Mouse (Mus musculus): ENCODE results near the gene Ager. TPM values are rescaled to one million over a fixed set of nuclear protein-coding genes. Genes with fewer than 3 reads are reported as not detected.

The Ager gene
- polyA plus RNA-seq, 1 experiment from 2014 or later: 3.7 TPM

DNA sequence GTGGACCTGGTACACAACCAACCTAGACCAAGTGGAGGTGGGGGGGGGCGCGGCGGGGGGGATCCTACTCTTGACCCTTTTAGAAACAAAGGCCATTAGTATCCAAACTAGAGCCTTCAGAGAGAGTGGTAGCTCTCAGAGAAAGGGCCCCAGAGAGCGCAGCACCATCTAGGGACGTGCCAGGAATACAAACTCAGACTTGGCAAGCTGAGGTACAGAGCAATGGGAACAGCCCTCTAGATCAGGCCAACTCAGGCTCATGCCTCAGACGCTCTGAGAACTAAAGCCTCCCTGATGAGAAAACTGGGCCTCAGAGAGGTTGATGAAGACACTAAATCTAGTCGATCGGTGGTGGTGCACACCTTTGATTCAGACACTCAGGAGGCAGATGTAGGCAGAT, 12.5 kb upstream of the Ager start:
- no peak for ATAC-seq (ENCODE audit: extremely low read depth, insufficient number of reproducible peaks, low FRiP score, low TSS enrichment)
- Histone ChIP-seq H3K4me1 (peaks cover 35% of the 10 kb centered on the region), H3K4me3 (no peak overlapping the region), H3K27ac (replicated peaks) (no peak overlapping the region), H3K4me2 (no peak overlapping the region), H3K27me3 (replicated peaks) (no peaks in the 10 kb centered on the region), H3K9me3 (no peaks in the 10 kb centered on the region), H3K36me3 (0 out of 2 replicates have a peak, but pooled peaks cover 3% of the 10 kb centered on the region), H3K9ac (no peak overlapping the region)
- 87% methylated on average over 8 of the region's 8 CpGs for WGBS

GRCm38 (mm10) chr17:34585877-34586771, 11.5 kb upstream of the Ager start:
- Histone ChIP-seq H3K36me3 (no peaks in the 10 kb centered on the region), H3K9me3 (no peaks in the 10 kb centered on the region), H3K27ac (replicated peaks) (peak overlapping the region; percentile 94), H3K4me3 (peak overlapping the region; percentile 79), H3K9ac (peak overlapping the region; percentile 97), H3K4me2 (peak overlapping the region; percentile 91), H3K27me3 (replicated peaks) (no peaks in the 10 kb centered on the region), H3K4me1 (peaks cover 45% of the 10 kb centered on the region)
- no peak for ATAC-seq (ENCODE audit: extremely low read depth, insufficient number of reproducible peaks, low FRiP score, low TSS enrichment)
- WGBS: 28% methylated on average over 32 of the region's 32 CpGs

DNA sequence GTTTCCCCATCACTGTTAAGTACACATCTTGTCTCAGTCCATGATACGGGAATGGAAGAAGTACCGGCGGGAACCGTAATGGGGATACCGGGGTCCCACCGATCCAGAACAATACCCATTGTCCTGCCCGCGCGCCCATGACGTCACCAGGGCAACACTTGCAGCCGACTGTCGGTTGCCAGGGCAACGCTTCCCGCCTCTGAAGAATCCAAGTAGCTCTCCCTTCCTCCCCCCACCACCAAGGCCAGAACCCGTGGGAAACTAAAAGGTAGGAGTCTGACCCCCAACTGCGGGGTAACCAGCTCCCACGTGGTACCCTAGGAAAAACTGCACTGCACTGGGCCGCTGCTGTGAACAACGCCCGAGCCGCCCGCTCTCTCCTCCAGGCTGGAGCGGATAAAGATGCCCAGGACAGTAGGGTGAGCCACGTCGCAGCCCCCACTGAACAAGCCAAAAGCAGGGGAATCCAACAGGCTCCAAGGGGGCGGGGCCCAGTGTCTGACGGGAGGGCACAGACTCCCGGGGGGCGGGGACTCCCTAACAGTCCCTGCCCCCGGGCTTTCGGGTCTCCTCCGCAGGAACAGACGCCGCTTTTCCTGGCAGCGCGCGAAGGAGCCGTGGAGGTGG, 10.8 kb upstream of the Ager start:
- ATAC-seq (ENCODE audit: extremely low read depth, insufficient number of reproducible peaks, low FRiP score, low TSS enrichment): peak; percentile 78
- peaks cover 51% of the 10 kb centered on the region for H3K4me1 ChIP-seq
- H3K27me3 ChIP-seq (replicated peaks): no peaks in the 10 kb centered on the region
- H3K27ac ChIP-seq (replicated peaks): peak overlapping the region; percentile 94
- peak overlapping the region; percentile 91 for H3K4me2 ChIP-seq
- peak overlapping the region; percentile 97 for H3K9ac ChIP-seq
- WGBS: under 1% methylated on average over 38 of the region's 38 CpGs
- H3K9me3 ChIP-seq: no peaks in the 10 kb centered on the region
- no peaks in the 10 kb centered on the region for H3K36me3 ChIP-seq
- H3K4me3 ChIP-seq: peak overlapping the region; percentile 79

DNA sequence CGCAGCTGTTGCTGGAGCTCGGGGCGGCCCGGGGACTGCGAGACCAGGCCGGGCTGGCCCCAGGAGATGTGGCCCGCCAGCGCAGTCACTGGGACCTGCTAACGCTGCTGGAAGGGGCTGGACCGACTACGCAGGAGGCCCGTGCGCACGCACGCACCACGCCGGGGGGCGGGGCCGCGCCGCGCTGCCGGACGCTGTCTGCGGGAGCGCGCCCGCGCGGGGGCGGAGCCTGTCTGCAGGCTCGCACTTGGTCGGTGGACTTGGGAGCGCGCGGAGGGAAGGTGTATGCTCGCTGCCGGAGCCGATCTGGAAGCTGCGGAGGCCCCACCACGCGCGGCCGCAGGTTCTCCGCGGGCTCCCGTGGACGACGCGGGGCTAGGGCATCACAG, 10.2 kb upstream of the Ager start:
- Histone ChIP-seq H3K4me3 (peak overlapping the region; percentile 79), H3K9me3 (no peaks in the 10 kb centered on the region), H3K36me3 (no peaks in the 10 kb centered on the region), H3K27ac (replicated peaks) (peak overlapping the region; percentile 94), H3K9ac (peak overlapping the region; percentile 97), H3K4me1 (peaks cover 51% of the 10 kb centered on the region), H3K4me2 (peak overlapping the region; percentile 91), H3K27me3 (replicated peaks) (no peaks in the 10 kb centered on the region)
- under 1% methylated on average over 50 of the region's 50 CpGs for WGBS
- peak; percentile 80 for ATAC-seq (ENCODE audit: extremely low read depth, insufficient number of reproducible peaks, low FRiP score, low TSS enrichment)

GRCm38 (mm10) chr17:34587814-34588213, 9.8 kb upstream of the Ager start:
- Histone ChIP-seq H3K4me2 (peak overlapping the region; percentile 91), H3K9me3 (no peaks in the 10 kb centered on the region), H3K9ac (peak overlapping the region; percentile 97), H3K36me3 (no peaks in the 10 kb centered on the region), H3K4me3 (peak overlapping the region; percentile 79), H3K27ac (replicated peaks) (peak overlapping the region; percentile 94), H3K27me3 (replicated peaks) (no peaks in the 10 kb centered on the region), H3K4me1 (peaks cover 52% of the 10 kb centered on the region)
- no peak for ATAC-seq (ENCODE audit: extremely low read depth, insufficient number of reproducible peaks, low FRiP score, low TSS enrichment)
- WGBS: 2% methylated on average over 19 of the region's 19 CpGs

GRCm38 (mm10) chr17:34588767-34589166, 8.9 kb upstream of the Ager start:
- peaks cover under 1% of the 10 kb centered on the region; the same call in 1 of the 2 replicates for H3K36me3 ChIP-seq
- H3K4me2 ChIP-seq: peak overlapping the region; percentile 91
- 73% methylated on average over 3 of the region's 3 CpGs for WGBS
- peaks cover 62% of the 10 kb centered on the region for H3K4me1 ChIP-seq
- peak overlapping the region; percentile 98; the same call in 1 of the 2 replicates for H3K27ac ChIP-seq (replicated peaks)
- H3K9ac ChIP-seq: peak overlapping the region; percentile 97
- ATAC-seq (ENCODE audit: extremely low read depth, insufficient number of reproducible peaks, low FRiP score, low TSS enrichment): no peak
- H3K9me3 ChIP-seq: no peaks in the 10 kb centered on the region
- no peaks in the 10 kb centered on the region for H3K27me3 ChIP-seq (replicated peaks)
- H3K4me3 ChIP-seq: peak overlapping the region; percentile 79; the same call in 1 of the 2 replicates

DNA sequence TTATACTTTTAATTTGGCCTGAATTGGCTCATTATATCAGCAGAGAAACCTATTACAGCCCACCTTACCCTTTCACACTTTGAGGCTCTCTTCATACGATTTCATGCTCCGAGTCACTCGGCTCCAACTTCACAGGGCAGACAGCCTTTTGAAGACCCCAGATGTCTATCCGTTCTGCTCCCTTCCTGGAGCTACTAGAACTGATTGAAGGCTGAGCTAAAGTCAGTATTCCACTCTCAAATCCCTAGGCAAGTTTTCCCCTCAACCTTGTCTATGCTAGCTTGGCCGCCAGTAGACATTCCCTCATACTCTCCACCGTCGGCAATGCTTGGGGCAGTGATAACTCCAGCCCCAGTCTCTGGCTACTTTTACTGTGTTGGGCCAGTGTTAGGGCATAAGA, 8.5 kb upstream of the Ager start:
- Histone ChIP-seq H3K27me3 (replicated peaks) (no peaks in the 10 kb centered on the region), H3K9me3 (no peaks in the 10 kb centered on the region), H3K27ac (replicated peaks) (peak overlapping the region; percentile 98), H3K4me3 (peak overlapping the region; percentile 24; the same call in 1 of the 2 replicates), H3K4me1 (peaks cover 66% of the 10 kb centered on the region), H3K36me3 (peaks cover 5% of the 10 kb centered on the region), H3K9ac (peak overlapping the region; percentile 58; the same call in 1 of the 2 replicates), H3K4me2 (peak overlapping the region; percentile 91)
- WGBS: 38% methylated on average over 7 of the region's 7 CpGs
- no peak for ATAC-seq (ENCODE audit: extremely low read depth, insufficient number of reproducible peaks, low FRiP score, low TSS enrichment)

DNA sequence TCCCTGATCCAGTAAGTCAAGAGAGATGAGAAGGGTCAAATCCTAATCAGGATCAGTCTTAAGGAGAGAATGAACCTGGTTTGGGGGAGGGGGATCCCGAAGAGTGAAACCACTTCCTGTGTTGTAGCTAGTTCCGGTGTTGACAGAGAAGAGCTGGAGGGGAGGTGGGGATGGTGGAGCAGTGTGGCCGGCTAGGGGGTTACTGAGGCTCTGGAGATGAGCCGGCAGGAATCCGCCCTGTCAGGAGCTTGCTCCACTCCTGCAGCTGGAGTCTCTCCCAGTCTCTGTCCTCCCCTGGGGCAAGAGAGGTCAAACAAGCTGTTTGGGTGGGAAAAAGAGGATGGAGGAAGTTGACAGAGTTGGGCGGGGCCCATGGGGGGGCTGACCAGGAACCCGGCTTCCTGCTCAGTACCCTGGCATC, 8.0 kb upstream of the Ager start, which contains the start of gene Gpsm3:
Gene Gpsm3, plus strand, starts transcription at position 126 of the 421 bp plus-strand sequence.
- Histone ChIP-seq H3K27ac (replicated peaks) (peak within 1 kb of the TSS; percentile 98), H3K27me3 (replicated peaks) (no peaks in the 10 kb centered on the region), H3K36me3 (peaks cover 9% of the 10 kb centered on the region), H3K4me3 (peak within 1 kb of the TSS; percentile 24), H3K4me2 (peak within 1 kb of the TSS; percentile 91), H3K9me3 (no peaks in the 10 kb centered on the region), H3K9ac (peak within 1 kb of the TSS; percentile 100), H3K4me1 (peaks cover 71% of the 10 kb centered on the region)
- WGBS: 21% methylated on average over 7 of the region's 7 CpGs
- ATAC-seq (ENCODE audit: extremely low read depth, insufficient number of reproducible peaks, low FRiP score, low TSS enrichment): no peak

DNA sequence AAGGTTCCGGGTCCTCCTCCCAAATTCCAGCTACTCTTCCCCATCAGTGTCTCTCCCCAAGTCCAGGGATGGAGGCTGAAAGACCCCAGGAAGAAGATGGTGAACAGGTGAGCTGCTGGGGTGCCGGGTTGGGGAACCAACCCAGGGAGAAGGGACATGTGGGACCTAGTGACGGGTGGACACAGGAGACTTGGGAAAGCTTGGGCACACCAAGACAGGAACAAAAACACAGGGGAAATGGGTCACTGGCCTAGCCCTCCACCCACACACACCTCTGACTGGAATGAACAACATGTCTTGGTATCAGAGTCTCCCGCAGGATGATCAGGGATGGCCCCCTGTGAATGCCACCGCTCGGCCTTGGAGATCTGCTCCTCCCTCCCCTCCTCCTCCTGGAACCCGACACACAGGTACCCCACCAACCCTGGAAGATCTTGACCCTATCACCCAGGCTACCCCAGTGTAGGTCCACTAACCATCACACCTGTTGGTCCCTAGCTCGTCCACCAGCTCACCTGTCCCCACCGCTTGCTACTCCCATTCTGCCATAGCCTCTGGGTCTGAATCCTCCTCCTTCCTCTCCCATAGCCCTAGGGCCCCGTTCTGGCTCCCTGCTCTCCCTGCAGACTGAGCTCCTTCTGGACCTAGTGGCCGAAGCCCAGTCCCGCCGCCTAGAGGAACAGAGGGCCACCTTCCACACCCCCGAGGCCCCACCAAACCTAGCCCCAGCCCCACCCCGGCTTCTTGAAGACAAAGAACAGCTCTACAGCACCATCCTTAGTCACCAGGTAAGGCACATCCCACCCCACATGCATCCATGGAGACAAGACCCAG, 7.3 kb upstream of the Ager start:
- Histone ChIP-seq H3K4me3 (peak overlapping the region; percentile 24), H3K9ac (peak overlapping the region; percentile 100), H3K27me3 (replicated peaks) (no peaks in the 10 kb centered on the region), H3K9me3 (no peaks in the 10 kb centered on the region), H3K27ac (replicated peaks) (peak overlapping the region; percentile 98), H3K4me2 (peak overlapping the region; percentile 91), H3K36me3 (peaks cover 16% of the 10 kb centered on the region), H3K4me1 (peaks cover 77% of the 10 kb centered on the region)
- no peak for ATAC-seq (ENCODE audit: extremely low read depth, insufficient number of reproducible peaks, low FRiP score, low TSS enrichment)
- 63% methylated on average over 15 of the region's 15 CpGs for WGBS

- Histone ChIP-seq H3K4me1 (peaks cover 77% of the 10 kb centered on the region), H3K27ac (replicated peaks) (peak within 1 kb of the TSS; percentile 98), H3K36me3 (peaks cover 25% of the 10 kb centered on the region), H3K4me3 (peak within 1 kb of the TSS; percentile 92), H3K4me2 (peak within 1 kb of the TSS; percentile 91), H3K9ac (peak within 1 kb of the TSS; percentile 100), H3K9me3 (no peaks in the 10 kb centered on the region), H3K27me3 (replicated peaks) (no peaks in the 10 kb centered on the region)
- ATAC-seq (ENCODE audit: extremely low read depth, insufficient number of reproducible peaks, low FRiP score, low TSS enrichment): no peak
- 7% methylated on average over 21 of the region's 21 CpGs for WGBS
Measured at GRCm38 (mm10) chr17:34591029-34591993, 6.4 kb upstream of the Ager start, which contains the start of gene Pbx2. Gene Pbx2, plus strand, starts transcription at chr17:34591266.
